22 mouse cellular contexts compared by ENCODE assay signal in the genomic region with DNA sequence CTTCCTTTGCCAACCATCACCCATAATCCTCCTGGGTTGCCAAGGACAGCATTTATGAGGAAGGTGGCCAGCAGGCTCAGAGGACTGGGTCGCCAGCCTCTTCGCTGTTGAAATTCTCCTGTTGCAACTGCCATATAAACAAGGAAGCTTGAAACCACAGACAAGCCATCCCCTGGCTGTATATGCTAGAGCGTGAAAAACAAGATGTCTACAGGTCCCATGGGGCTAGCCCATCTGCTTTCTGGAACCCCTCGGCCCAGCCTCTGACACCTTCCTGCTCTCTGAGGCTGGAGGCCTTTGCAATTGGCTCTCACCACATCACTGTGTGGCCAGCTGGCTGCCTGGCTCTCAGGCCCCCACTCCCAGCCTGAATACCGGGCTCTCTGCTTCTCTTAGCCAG. TPM values are rescaled to one million over a fixed set of nuclear protein-coding genes. Genes with fewer than 3 reads are reported as not detected.
A peak's percentile ranks its signal among the peaks of the same experiment; 100 is the strongest.
DNase-seq lines count a peak whose midpoint lies in the region; ATAC-seq lines count a peak whose summit lies in the region.
"Had no signal": no experiment of that assay in that cellular context is flagged by ENCODE, and none has a peak within 500 bp of the region (broad histone marks: within the 10 kb centered on the region; RNA-seq: fewer than 3 reads in every experiment).

No protein-coding gene starts in this region.

- no peaks in the 10 kb centered on the region for H3K9me3 ChIP-seq in hindbrain, embryonic 11.5 days (ENCODE audit: control insufficient read depth, low read length)
- H3K9me3 ChIP-seq: embryonic facial prominence, embryonic 12.5 days; forebrain, embryonic 13.5 days; heart, embryonic 15.5 days; hindbrain, embryonic 12.5 days; limb, embryonic 10.5 days had no signal

- peak; percentile 74 for ATAC-seq in granulocyte monocyte progenitor cell, adult 5-6 weeks (replicated peaks; ENCODE audit: poor library complexity, severe bottlenecking)
- ATAC-seq in megakaryocyte-erythroid progenitor cell, adult 5-6 weeks (replicated peaks; ENCODE audit: low FRiP score, low TSS enrichment, poor library complexity, severe bottlenecking) = no peak
- ATAC-seq in hindbrain, embryonic 11.5 days (ENCODE audit: low FRiP score) = no peak
- ATAC-seq: forebrain, embryonic 13.5 days had no signal

- no peaks in the 10 kb centered on the region for H3K27me3 ChIP-seq in hindbrain, embryonic 11.5 days (ENCODE audit: control insufficient read depth, insufficient read depth, low read length)
- H3K27me3 ChIP-seq: forebrain, embryonic 13.5 days; heart, embryonic 15.5 days had no signal

- H3K9ac ChIP-seq in hindbrain, embryonic 11.5 days (ENCODE audit: low read depth, low read length) = no peak overlapping the region
- H3K9ac ChIP-seq: embryonic facial prominence, embryonic 12.5 days; forebrain, embryonic 13.5 days; heart, embryonic 15.5 days; hindbrain, embryonic 12.5 days; lung, embryonic 14.5 days had no signal

- WGBS in hindbrain, embryonic 11.5 days = 79% methylated on average over 5 of the region's 5 CpGs

- peaks cover 15% of the 10 kb centered on the region for H3K4me1 ChIP-seq in hindbrain, embryonic 11.5 days (replicated peaks; ENCODE audit: control insufficient read depth, insufficient read depth, low read length)

- peak; percentile 60 to 69 for DNase-seq in cerebellum, postnatal 14 days
- DNase-seq in cerebellum, adult 11-12 months = no peak
- peak; percentile 47 for DNase-seq in lung, postnatal 36 days
- no peak for DNase-seq in lung, postnatal 25 days (ENCODE audit: low spot score)
- DNase-seq in hindbrain, embryonic 11.5 days (ENCODE audit: low spot score) = no peak
- DNase-seq: adrenal gland, adult 8-10 months; gastrocnemius, postnatal 10 days; kidney, adult 8-10 months; kidney, postnatal 14 days; lung, embryonic 14.5 days; midbrain, embryonic 14.5 days; right cerebral cortex, adult 18-20 months; thymus, postnatal 4 days had no signal

- no peaks in the 10 kb centered on the region for H3K36me3 ChIP-seq in hindbrain, embryonic 11.5 days (ENCODE audit: control insufficient read depth, insufficient read depth, low read length)
- H3K36me3 ChIP-seq: embryonic facial prominence, embryonic 12.5 days; heart, embryonic 15.5 days; hindbrain, embryonic 12.5 days; limb, embryonic 10.5 days had no signal

- no peak overlapping the region for H3K4me2 ChIP-seq in hindbrain, embryonic 11.5 days (replicated peaks; ENCODE audit: low read depth, low read length)
- H3K4me2 ChIP-seq: embryonic facial prominence, embryonic 12.5 days; forebrain, embryonic 13.5 days; heart, embryonic 15.5 days; hindbrain, embryonic 12.5 days; lung, embryonic 14.5 days had no signal

- no peak overlapping the region for H3K27ac ChIP-seq in hindbrain, embryonic 11.5 days (ENCODE audit: low read depth, low read length)
- H3K27ac ChIP-seq: embryonic facial prominence, embryonic 12.5 days; forebrain, embryonic 13.5 days; heart, embryonic 15.5 days; hindbrain, embryonic 12.5 days; layer of hippocampus, adult 2 months; limb, embryonic 10.5 days had no signal

- H3K4me3 ChIP-seq in hindbrain, embryonic 11.5 days (ENCODE audit: low read depth, low read length) = no peak overlapping the region
- H3K4me3 ChIP-seq: embryonic facial prominence, embryonic 12.5 days; erythroblast, embryonic 14.5 days; forebrain, embryonic 13.5 days; heart, embryonic 15.5 days; hindbrain, embryonic 12.5 days; layer of hippocampus, adult 2 months; limb, embryonic 10.5 days had no signal

RNA-seq across cellular contexts. Expression of gene Cbx4, which starts 36.4 kb away (rescaled TPM):
- total RNA-seq in granulocyte monocyte progenitor cell, adult 5-6 weeks (2014; fragmentation: Nextera tagmentation) = 15.8 and 18.8 TPM in 2 replicates
- 27.4 and 38.2 TPM in 2 replicates for total RNA-seq in granulocyte monocyte progenitor cell, adult 5-6 weeks (2017)
- 5.2 and 5.4 TPM in 2 replicates for total RNA-seq in megakaryocyte-erythroid progenitor cell, adult 5-6 weeks (2014; fragmentation: Nextera tagmentation)
- total RNA-seq in megakaryocyte-erythroid progenitor cell, adult 5-6 weeks (2017) = 3.9 and 11.6 TPM in 2 replicates
- polyA plus RNA-seq in hindbrain, embryonic 11.5 days (2014; fragmentation: Nextera tagmentation; extraction: Ambion mirVana) = 5.4 and 7.1 TPM in 2 replicates

Comparison
In these comparisons a context has a peak if more than half of its experiments do, and no peak if none do; other contexts are left out.
1. DNase-seq: peak in cerebellum, postnatal 14 days (2 of 2) and lung, postnatal 36 days (single experiment); none in cerebellum, adult 11-12 months (single experiment), lung, postnatal 25 days (single experiment) and hindbrain, embryonic 11.5 days (single experiment).